Mouse (Mus musculus) olfactory bulb, adult 2 months (tissue): Measurements from ENCODE around the gene Tdrd6.

Experiments
- CTCF ChIP-seq: fragments of 200-500 bp; IDR thresholded peaks from 2 replicates; pipeline ENCODE4 v1.5.1; 2012; ENCODE audit warnings: low read depth, mild to moderate bottlenecking, low read length, moderate library complexity; ENCODE audit not compliant: insufficient read depth
- POLR2A ChIP-seq: fragments of 200-500 bp; IDR thresholded peaks from 2 replicates; pipeline ENCODE4 v1.6.1; 2012; ENCODE audit warnings: mild to moderate bottlenecking, low read depth, low read length, moderate library complexity; ENCODE audit not compliant: insufficient read depth

- TF ChIP-seq POLR2A: no peak
- no peak for TF ChIP-seq CTCF
Measured at GRCm38 (mm10) chr17:43644375-43644774, 14.3 kb upstream of the Tdrd6 start.
